Mouse (Mus musculus): Measurements from ENCODE around the gene Neil3. TPM values are rescaled to one million over a fixed set of nuclear protein-coding genes. Genes with fewer than 3 reads are reported as not detected.
"Not testable (repeated sequence)": the region's sequence is repeated elsewhere in the genome, so short reads cannot be mapped to it uniquely, and the experiment has no call there.

Gene Neil3
- total RNA-seq, 2 experiments from 2014 or later, result 0.23 TPM; not detected in 1

GRCm38 (mm10) chr8:53604906-53605305, 34.0 kb downstream of the Neil3 start:
- Histone ChIP-seq H3K4me3 (no peak overlapping the region), H3K27ac (no peak overlapping the region)
- intact Hi-C loops (cut with DNase I), result loop anchor here (5.0 kb wide), 1 partner anchor 887 kb away; no protein-coding TSS in a partner anchor
- TF ChIP-seq CTCF (IDR thresholded peaks at IDR 0.05), result no peak
- no peak for DNase-seq (ENCODE audit: extremely low spot score in 1 of 2, low spot score in 2 of 2)

- no peak for DNase-seq (ENCODE audit: extremely low spot score in 1 of 2, low spot score in 2 of 2)
- TF ChIP-seq CTCF (IDR thresholded peaks at IDR 0.05), result no peak
- Histone ChIP-seq H3K27ac (no peak overlapping the region), H3K4me3 (no peak overlapping the region)
- intact Hi-C loops (cut with DNase I), result no loop called here
These were observed 35.2 kb downstream of the Neil3 start for GRCm38 (mm10) chr8:53603672-53604071.

- H3K4me3 ChIP-seq, result no peak overlapping the region
- TF ChIP-seq CTCF (IDR thresholded peaks at IDR 0.05), result no peak
- no peak overlapping the region for H3K27ac ChIP-seq
- intact Hi-C loops (cut with DNase I), result no loop called here
- no peak for DNase-seq (ENCODE audit: extremely low spot score in 1 of 2, low spot score in 2 of 2)
These were observed 38.0 kb downstream of the Neil3 start for GRCm38 (mm10) chr8:53600826-53601225.

- DNase-seq (ENCODE audit: extremely low spot score in 1 of 2, low spot score in 2 of 2), result no peak
- H3K4me3 ChIP-seq, result no peak overlapping the region
- H3K27ac ChIP-seq, result no peak overlapping the region
These were observed 38.6 kb downstream of the Neil3 start for GRCm38 (mm10) chr8:53600025-53600811.

GRCm38 (mm10) chr8:53598101-53598500, 40.8 kb downstream of the Neil3 start:
- no peak for TF ChIP-seq CTCF (IDR thresholded peaks at IDR 0.05)
- intact Hi-C loops (cut with DNase I), result no loop called here
- no peak for DNase-seq (ENCODE audit: extremely low spot score in 1 of 2, low spot score in 2 of 2)
- Histone ChIP-seq H3K27ac (no peak overlapping the region), H3K4me3 (no peak overlapping the region)

More at GRCm38 (mm10) chr8:53600025-53600811, 38.6 kb downstream of the Neil3 start:
- intact Hi-C loops (cut with DNase I), result no loop called here
- TF ChIP-seq CTCF (IDR thresholded peaks at IDR 0.05), result no peak

- no peak for TF ChIP-seq CTCF (IDR thresholded peaks at IDR 0.05)
- H3K27ac ChIP-seq, result no peak overlapping the region
- DNase-seq (ENCODE audit: extremely low spot score in 1 of 2, low spot score in 2 of 2), result no peak
- no peak overlapping the region for H3K4me3 ChIP-seq
- intact Hi-C loops (cut with DNase I), result no loop called here
These were observed 47.1 kb downstream of the Neil3 start for GRCm38 (mm10) chr8:53591777-53592176.

GRCm38 (mm10) chr8:53573600-53573999, 65.3 kb downstream of the Neil3 start:
- no peak overlapping the region for H3K27ac ChIP-seq
- intact Hi-C loops (cut with DNase I), result no loop called here
- no peak overlapping the region for H3K4me3 ChIP-seq
- no peak for DNase-seq (ENCODE audit: extremely low spot score in 1 of 2, low spot score in 2 of 2)
- no peak for TF ChIP-seq CTCF (IDR thresholded peaks at IDR 0.05)

GRCm38 (mm10) chr8:53566223-53566622, 72.6 kb downstream of the Neil3 start:
- TF ChIP-seq CTCF (IDR thresholded peaks at IDR 0.05), result no peak

GRCm38 (mm10) chr8:53562441-53563040, 76.3 kb downstream of the Neil3 start:
- intact Hi-C loops (cut with DNase I), result no loop called here
- no peak for DNase-seq (ENCODE audit: extremely low spot score in 1 of 2, low spot score in 2 of 2)
- no peak for TF ChIP-seq CTCF (IDR thresholded peaks at IDR 0.05)
- H3K4me3 ChIP-seq, result no peak overlapping the region
- no peak overlapping the region for H3K27ac ChIP-seq

More at GRCm38 (mm10) chr8:53566223-53566622, 72.6 kb downstream of the Neil3 start:
- intact Hi-C loops (cut with DNase I), result no loop called here
- Histone ChIP-seq H3K27ac (no peak overlapping the region), H3K4me3 (no peak overlapping the region)
- DNase-seq (ENCODE audit: extremely low spot score in 1 of 2, low spot score in 2 of 2), result no peak

GRCm38 (mm10) chr8:53539585-53539984, 99.3 kb downstream of the Neil3 start:
- intact Hi-C loops (cut with DNase I), result no loop called here
- DNase-seq (ENCODE audit: extremely low spot score in 1 of 2, low spot score in 2 of 2), result no peak
- no peak overlapping the region for H3K27ac ChIP-seq
- no peak for TF ChIP-seq CTCF (IDR thresholded peaks at IDR 0.05)
- H3K4me3 ChIP-seq, result no peak overlapping the region

GRCm38 (mm10) chr8:53538049-53538448, 100.8 kb downstream of the Neil3 start:
- DNase-seq (ENCODE audit: extremely low spot score in 1 of 2, low spot score in 2 of 2); H3K4me3 ChIP-seq; H3K27ac ChIP-seq; intact Hi-C loops (cut with DNase I): not testable (repeated sequence)

Other genes starting within 250 kb of the Neil3 start
- 1 to 10 TPM; 6.4 to 7.7 TPM for gene Aga, start 127.3 kb downstream of the Neil3 start, total RNA-seq (2021)